Mouse (Mus musculus) ES-E14 (cell line): Measurements from ENCODE around the gene Ube2e2.

Source experiments
- CHD2 ChIP-seq: IDR thresholded peaks from 2 replicates; pipeline ENCODE4 v1.6.1; 2014; ENCODE audit warnings: mild to moderate bottlenecking, low read depth, low read length, inconsistent platforms
- MAFK ChIP-seq: IDR thresholded peaks from 2 replicates; pipeline ENCODE4 v1.6.1; 2014; ENCODE audit warnings: mild to moderate bottlenecking, low read depth, low read length, inconsistent platforms; ENCODE audit not compliant: insufficient read depth
- ZC3H11A ChIP-seq: IDR thresholded peaks from 2 replicates; pipeline ENCODE4 v1.6.1; 2012; ENCODE audit warnings: low read depth, mild to moderate bottlenecking, inconsistent platforms, low read length, borderline replicate concordance

DNA sequence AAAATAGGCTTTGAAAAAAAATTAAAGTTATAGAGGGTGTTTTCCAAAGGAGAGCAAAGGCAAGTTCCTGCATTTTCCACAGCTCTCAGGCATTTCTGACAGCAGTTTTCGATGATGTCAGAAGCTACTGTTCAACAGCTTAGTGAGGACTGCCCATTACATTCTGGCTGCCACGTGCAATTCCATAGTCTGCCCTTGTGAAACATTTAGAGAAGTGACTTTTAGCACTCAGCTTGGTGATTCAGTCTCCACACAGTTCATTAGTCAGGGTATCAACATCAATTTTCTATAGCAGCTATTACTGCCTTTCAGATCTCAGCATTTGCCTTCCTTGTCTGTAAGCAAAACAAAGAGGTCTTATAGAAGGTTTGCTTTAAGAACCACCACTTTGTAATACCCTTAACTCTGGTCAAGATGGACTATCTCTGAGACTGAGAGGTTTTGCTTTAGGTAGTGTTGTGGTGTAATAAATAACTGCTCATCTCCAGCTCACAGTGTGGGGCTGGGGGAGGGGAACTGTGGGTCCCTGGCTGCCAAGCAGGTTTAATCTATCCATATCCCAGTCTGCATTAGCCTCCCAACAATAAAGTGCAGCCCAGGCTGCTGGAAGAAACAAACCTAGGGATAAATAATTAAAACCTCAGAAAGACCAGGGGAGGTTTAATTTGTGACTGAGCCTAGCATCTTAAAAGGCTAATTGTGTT lies 255.2 kb downstream of the Ube2e2 start:
- TF ChIP-seq CHD2 (no peak), ZC3H11A (no peak), MAFK (no peak)
